Comparison of ENCODE assay signal across 17 mouse cellular contexts in the genomic region with DNA sequence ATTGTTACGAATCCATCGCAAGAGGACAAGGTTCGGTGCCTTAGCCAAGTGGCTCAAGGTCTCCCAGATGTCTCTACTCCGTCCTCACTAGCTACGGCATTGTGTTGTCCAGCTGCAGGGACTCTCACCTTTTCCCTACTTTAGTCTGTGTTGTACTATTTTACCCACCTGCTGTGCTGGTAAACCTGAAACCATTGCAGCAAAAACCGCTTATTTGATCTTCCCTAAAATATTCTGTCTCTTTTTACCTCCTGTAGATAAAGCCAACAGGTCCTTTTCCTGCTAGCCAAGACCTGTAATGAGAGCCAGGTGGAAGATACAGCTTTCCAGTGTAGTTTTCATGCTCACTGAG.
"Had no signal": no experiment of that assay in that cellular context is flagged by ENCODE, and none has a peak within 500 bp of the region (broad histone marks: within the 10 kb centered on the region; RNA-seq: fewer than 3 reads in every experiment).

No protein-coding gene starts in this region.

- H3K9me3 ChIP-seq: liver, embryonic 13.5 days had no signal

- H3K27me3 ChIP-seq: limb, embryonic 13.5 days; liver, embryonic 13.5 days; midbrain, embryonic 12.5 days; neural tube, embryonic 13.5 days had no signal

- H3K4me3 ChIP-seq: left cerebral cortex, adult 2 months; limb, embryonic 13.5 days; liver, embryonic 13.5 days; midbrain, embryonic 12.5 days; myocyte; neural tube, embryonic 13.5 days had no signal

- H3K4me2 ChIP-seq: limb, embryonic 13.5 days; liver, embryonic 13.5 days; midbrain, embryonic 12.5 days; neural tube, embryonic 13.5 days had no signal

- H3K36me3 ChIP-seq: liver, embryonic 13.5 days; midbrain, embryonic 12.5 days; neural tube, embryonic 13.5 days had no signal

- ATAC-seq: midbrain, embryonic 16.5 days had no signal

- H3K9ac ChIP-seq: limb, embryonic 13.5 days; liver, embryonic 13.5 days; midbrain, embryonic 12.5 days; neural tube, embryonic 13.5 days had no signal

- H3K27ac ChIP-seq: left cerebral cortex, adult 2 months; limb, embryonic 13.5 days; liver, embryonic 13.5 days; midbrain, embryonic 12.5 days; neural tube, embryonic 13.5 days had no signal

- H3K4me1 ChIP-seq: limb, embryonic 13.5 days; liver, embryonic 13.5 days; midbrain, embryonic 12.5 days; neural tube, embryonic 13.5 days had no signal

- DNase-seq: kidney, adult 11 months; kidney, adult 8-10 months; layer of hippocampus, postnatal 36 days; liver, embryonic 13.5 days; lung, postnatal 14 days; lung, postnatal 4 days; retina, postnatal 1 day; right cerebral cortex, postnatal 25 days; spleen, adult 18-20 months; thymus, adult 2 months; thymus, postnatal 14 days had no signal
